Mouse (Mus musculus): ENCODE measurements at regions not wholly inside any gene's neighbourhood (a gene's known extent, or its start where the extent isn't known, plus 50 kb on each side); places are given as distances from the start of the nearest gene placed in this dataset.
A peak's percentile ranks its signal among the peaks of the same experiment; 100 is the strongest.

DNA sequence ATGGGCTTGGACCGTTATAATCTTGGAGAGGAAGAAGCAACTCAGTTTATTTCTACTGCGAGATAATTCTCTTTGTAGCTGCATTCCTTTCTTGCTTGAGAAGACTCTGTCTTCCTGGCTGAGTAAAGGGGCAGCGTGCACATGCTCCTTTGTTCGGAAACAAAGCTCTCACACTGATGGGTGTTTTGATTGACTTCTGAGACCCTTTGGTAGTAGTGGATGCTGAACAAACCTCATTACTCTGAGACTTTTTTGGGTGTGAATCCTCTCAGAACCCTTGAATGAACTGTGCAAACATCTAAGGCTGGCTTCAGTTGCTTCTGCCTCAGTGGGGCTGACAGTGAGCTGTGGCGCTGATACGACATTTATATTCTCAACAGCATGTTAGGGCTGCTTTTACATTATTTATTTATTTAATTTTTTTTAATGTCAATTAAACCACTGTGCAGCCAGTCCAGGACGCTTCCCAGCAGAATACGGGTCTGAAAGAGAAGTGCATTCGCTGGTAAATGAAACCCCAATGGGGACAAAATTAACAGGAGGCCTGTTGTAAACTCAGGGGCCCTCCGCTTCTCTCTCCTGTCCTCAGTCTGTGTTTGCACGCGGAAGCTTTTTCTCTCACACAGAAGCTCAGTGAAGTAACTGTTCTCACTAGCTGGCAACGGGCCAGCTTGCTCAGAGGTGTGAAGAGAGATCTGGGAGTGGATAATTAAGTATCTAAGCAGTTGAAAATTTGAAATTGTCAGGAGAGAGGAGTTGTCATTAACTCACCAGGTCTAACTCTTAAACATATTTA lies 380.1 kb upstream of the Slc30a5 start:
- peak; percentile 52 for DNase-seq

DNA sequence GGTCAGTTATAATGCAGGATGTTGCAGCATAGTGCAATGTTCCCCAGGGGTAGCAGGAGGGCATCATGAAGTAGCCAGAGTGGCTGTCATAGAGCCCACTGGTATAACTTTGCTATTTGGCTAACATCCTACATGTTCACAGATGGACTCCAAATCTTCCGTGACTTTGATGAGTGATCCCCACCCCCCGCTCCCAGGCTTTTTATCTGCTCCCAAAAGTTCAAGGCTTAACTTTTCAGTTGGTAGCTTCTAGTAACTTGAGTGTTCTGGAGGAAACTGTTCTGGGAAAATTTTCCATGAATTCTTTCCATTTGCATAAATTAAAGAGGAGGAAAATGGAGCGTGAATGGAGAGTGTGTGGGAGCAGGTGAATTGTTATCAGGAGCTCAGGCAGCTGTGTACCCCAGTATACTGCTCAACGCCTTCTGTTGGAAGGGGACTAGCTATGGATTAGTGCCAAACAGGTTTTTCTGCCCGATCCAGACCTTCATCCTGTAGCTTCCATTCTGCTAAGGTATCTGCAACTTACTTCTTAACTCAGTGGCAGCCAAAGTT lies 379.2 kb upstream of the Slc30a5 start:
- DNase-seq = no peak

GRCm38 (mm10) chr13:101208788-101209187 lies 375.6 kb upstream of the Slc30a5 start:
- no peak for DNase-seq

GRCm38 (mm10) chr13:101203463-101203862 lies 370.2 kb upstream of the Slc30a5 start:
- DNase-seq = no peak

- DNase-seq = no peak
These were observed 369.5 kb upstream of the Slc30a5 start for GRCm38 (mm10) chr13:101202565-101203313.

- DNase-seq = no peak
These were observed 357.1 kb upstream of the Slc30a5 start for GRCm38 (mm10) chr13:101190249-101190830.

- no peak for DNase-seq
These were observed 349.2 kb upstream of the Slc30a5 start for GRCm38 (mm10) chr13:101182387-101182786.

DNA sequence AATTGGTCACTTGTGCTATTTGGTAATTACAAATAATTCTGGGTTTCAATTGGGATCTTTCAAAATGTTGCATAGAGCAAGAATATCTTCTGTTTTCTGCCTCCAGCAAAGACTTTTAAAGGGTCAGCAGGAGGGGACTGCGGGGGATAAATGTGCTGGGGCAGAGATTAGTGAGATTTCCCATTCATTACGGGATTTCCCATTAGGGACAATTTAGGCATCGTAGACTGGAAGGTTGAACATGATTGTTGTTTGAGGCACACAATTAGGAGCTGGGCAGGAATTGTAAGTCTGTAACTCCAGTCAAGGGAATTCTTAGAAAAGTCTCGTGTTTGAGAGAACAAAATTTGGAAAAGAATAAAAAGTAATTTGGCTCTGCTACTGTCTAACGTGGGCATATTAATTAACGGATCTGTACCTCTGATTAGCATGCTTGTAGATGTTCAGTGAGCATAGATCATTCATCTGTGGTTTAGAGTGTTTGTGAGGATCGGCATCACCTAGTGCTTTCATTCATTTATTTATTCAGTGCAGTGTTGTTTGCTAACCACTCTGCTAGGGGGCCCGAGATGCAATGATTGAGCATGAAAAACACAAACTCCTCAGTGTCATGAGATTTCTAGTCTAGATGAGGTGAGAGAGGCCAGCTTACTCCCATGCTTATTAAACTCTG lies 341.9 kb upstream of the Slc30a5 start:
- no peak for DNase-seq

DNA sequence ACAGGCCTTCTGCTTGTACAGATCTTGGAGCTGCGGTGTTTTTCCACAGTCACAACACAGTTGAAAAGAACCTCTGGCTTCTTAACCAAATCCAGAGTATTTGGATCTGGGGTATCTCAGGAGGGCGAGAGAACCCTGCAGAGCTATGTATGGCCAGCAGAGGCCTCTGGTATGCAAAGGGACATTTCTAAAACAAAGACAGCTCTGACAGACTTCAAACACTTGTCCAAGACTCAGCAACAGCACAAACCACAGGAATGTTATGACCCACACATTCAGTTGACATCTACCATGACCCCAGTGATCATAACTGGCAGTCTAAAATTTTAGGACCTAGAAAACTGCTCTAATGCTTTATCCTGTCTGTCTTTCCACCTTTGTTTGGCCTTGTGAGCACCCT lies 328.5 kb upstream of the Slc30a5 start:
- DNase-seq = peak; percentile 5

GRCm38 (mm10) chr13:101159878-101160277 lies 326.7 kb upstream of the Slc30a5 start:
- DNase-seq = no peak

DNA sequence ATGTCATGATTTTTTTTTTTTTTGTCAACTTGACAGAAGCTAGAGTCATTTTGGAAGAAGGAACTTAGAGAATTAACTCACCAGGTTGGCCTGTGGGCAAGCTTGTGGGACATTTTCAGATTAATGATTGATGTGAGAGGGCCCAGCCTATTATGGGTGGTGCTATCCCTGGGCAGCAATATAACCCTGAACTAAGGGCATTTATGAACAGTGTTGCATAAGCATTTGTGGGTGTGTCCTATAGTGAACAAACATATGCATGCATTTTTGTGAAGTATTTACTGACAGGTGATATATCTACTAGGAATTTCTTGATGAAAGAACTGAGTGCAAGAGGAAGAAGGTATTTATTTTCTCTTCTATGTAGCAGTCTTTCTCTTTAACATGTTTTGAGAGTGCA lies 320.5 kb upstream of the Slc30a5 start:
- no peak for DNase-seq

- no peak for DNase-seq
These were observed 309.5 kb upstream of the Slc30a5 start for GRCm38 (mm10) chr13:101142761-101143160.

- DNase-seq = no peak
These were observed 309.0 kb upstream of the Slc30a5 start for GRCm38 (mm10) chr13:101142104-101142735.

DNA sequence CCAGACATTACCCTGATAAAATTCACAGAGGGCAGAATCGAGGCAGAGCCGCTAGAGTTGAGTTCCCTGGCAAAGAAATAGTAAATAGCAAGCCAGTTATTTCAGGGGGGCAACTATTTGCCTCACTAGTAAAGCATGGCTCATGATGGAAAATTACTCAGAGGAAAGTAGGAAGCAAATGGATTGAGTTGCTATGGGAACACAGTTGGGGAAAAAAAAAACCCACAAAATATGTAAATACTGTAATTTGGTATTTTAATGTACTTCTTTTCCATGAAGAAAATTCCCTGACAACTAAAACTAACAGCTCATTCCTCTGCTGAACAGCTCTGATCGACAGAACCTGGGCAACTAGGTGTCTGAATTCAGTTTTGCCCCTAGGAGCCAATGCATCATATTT lies 296.2 kb upstream of the Slc30a5 start:
- no peak for DNase-seq

GRCm38 (mm10) chr13:101127808-101128207 lies 294.6 kb upstream of the Slc30a5 start:
- DNase-seq = no peak

DNA sequence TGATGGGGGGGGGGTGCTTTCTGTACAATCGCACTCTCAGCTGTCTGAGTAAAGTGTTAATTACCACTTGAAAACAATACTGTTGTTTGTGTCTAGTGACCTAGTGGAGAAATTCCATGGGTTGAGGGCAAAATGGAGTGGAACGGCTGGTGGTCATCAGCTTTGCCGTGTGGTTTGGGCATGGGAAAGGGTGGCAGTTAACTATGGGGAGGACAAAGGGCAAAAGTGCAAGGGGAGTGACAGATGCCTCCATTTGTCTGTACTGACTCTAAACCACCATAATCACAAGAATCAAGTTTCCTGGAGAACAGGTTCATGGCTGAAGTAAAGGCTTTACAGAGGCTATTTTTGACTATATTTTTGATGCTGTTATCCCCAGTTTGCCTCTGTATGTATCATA lies 294.0 kb upstream of the Slc30a5 start:
- no peak for DNase-seq

- DNase-seq = no peak
These were observed 284.1 kb upstream of the Slc30a5 start for GRCm38 (mm10) chr13:101117311-101117710.

GRCm38 (mm10) chr13:101115296-101115695 lies 282.1 kb upstream of the Slc30a5 start:
- no peak for DNase-seq

GRCm38 (mm10) chr13:101112176-101112575 lies 278.9 kb upstream of the Slc30a5 start:
- DNase-seq = no peak

DNA sequence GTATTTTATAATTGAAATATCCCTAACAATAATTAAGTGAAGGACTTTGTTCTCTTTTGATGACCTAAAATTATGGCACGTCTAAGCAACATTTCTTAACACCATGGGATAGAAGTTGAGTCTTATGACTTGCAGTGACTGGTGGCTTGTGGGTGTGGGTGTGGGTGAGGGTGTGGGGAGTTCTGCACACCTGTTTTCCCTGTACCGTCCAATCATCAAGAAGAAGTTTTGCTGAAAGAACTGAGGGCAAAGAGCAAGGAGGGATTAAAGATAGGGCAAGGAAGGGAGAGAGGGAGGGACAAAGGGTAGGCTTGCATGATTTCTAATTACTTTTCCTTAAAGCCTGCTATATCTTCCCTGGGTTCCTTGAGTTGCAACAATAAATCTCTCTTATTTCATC lies 278.5 kb upstream of the Slc30a5 start:
- no peak for DNase-seq

- no peak for DNase-seq
These were observed 267.4 kb upstream of the Slc30a5 start for GRCm38 (mm10) chr13:101100621-101101020.

DNA sequence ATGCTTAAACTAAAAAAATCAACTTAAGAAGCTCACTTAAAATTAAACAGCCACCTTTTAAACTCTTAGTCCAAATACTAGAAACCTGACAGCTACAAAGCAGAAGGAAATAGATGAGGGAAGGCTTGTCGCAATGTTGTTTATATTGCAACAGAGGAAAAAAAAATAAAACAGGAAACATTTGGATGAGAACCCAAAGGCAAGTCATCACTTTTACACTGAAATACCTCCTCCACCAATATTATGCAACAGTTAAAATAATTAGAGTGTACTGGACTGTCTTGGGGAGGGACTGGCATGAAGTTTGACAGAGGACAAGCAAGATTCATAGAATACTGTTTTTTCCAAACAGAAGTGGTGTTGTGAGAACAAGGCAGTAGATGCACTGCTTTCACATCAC lies 263.6 kb upstream of the Slc30a5 start:
- no peak for DNase-seq

DNA sequence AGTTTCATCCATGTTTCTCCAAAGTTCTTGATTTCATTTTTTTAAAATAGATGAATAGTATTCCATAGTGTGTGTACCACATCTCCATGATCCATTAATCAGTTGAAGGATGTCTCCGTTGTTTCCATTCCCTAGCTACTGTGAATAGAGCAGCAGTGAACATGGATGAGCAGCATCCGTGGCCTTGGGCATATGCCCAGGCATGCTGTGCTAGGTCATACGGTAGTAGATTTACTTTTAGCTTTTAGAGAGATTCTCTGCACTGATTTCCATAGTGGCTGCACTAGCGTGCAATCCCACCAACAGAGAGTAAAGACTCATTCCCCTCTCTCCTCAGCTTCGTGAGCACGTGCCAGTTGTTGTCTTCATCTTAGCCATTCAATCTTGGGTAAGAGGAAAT lies 263.0 kb upstream of the Slc30a5 start:
- DNase-seq = no peak
